Mouse (Mus musculus): ENCODE measurements around the gene Iqch.

DNA sequence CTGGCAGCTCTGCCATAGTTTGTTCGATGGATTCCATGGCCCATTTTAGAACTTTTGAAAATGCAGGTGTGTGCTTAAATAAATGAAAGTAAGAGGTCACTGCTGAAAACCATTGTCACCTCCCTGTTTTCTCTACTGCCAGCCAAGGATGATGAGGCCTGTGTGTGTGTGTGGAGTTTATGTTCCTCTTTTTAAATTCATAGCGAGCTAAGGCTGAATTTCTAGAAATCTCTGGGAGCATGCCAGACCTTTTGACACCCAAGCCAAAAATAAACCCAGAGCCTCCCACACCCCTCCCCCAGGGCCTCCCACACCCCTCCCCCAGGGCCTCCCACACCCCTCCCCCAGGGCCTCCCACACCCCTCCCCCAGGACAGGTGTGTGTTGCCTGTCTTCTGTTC is 15.7 kb upstream of the Iqch start:
- TF ChIP-seq CTCF (IDR thresholded peaks at IDR 0.05; ENCODE audit: low read depth, low read length) (no peak), EP300 (IDR thresholded peaks at IDR 0.05; ENCODE audit: insufficient read depth, low read depth, low read length) (no peak)
